Mouse (Mus musculus): ENCODE data around the gene Gpc6. TPM values are rescaled to one million over a fixed set of nuclear protein-coding genes. Genes with fewer than 3 reads are reported as not detected.

Gpc6 gene
- polyA plus RNA-seq, 1 experiment from 2014 or later = 86.1 TPM

- Histone ChIP-seq H3K36me3 (ENCODE audit: control insufficient read depth, insufficient read depth, low read length) (no peaks in the 10 kb centered on the region), H3K9me3 (ENCODE audit: control insufficient read depth, low read depth, low read length) (no peaks in the 10 kb centered on the region), H3K27me3 (ENCODE audit: control insufficient read depth, insufficient read depth, low read length) (no peaks in the 10 kb centered on the region), H3K4me2 (replicated peaks; ENCODE audit: low read depth, low read length) (no peak overlapping the region), H3K27ac (ENCODE audit: low read length) (no peak overlapping the region), H3K9ac (replicated peaks; ENCODE audit: low read depth, low read length) (no peak overlapping the region), H3K4me1 (ENCODE audit: control insufficient read depth, insufficient read depth, low read length) (0 out of 2 replicates have a peak, but pooled peaks cover 3% of the 10 kb centered on the region), H3K4me3 (ENCODE audit: low read depth, low read length) (no peak overlapping the region)
- no peak for ATAC-seq (ENCODE audit: insufficient number of reproducible peaks, insufficient read depth, low FRiP score, low read depth)
- 41% methylated on average over 3 of the region's 3 CpGs for WGBS
Observed at GRCm38 (mm10) chr14:117013554-117014117, 88.5 kb downstream of the Gpc6 start.

- H3K27me3 ChIP-seq (ENCODE audit: control insufficient read depth, insufficient read depth, low read length) = no peaks in the 10 kb centered on the region
- 0 out of 2 replicates have a peak, but pooled peaks cover 3% of the 10 kb centered on the region for H3K4me1 ChIP-seq (ENCODE audit: control insufficient read depth, insufficient read depth, low read length)
- no peak overlapping the region for H3K27ac ChIP-seq (ENCODE audit: low read length)
- no peaks in the 10 kb centered on the region for H3K9me3 ChIP-seq (ENCODE audit: control insufficient read depth, low read depth, low read length)
- no peak for ATAC-seq (ENCODE audit: insufficient number of reproducible peaks, insufficient read depth, low FRiP score, low read depth)
- no peak overlapping the region for H3K9ac ChIP-seq (replicated peaks; ENCODE audit: low read depth, low read length)
- H3K36me3 ChIP-seq (ENCODE audit: control insufficient read depth, insufficient read depth, low read length) = no peaks in the 10 kb centered on the region
- no peak overlapping the region for H3K4me2 ChIP-seq (replicated peaks; ENCODE audit: low read depth, low read length)
- 50% methylated on average over 4 of the region's 4 CpGs for WGBS
- no peak overlapping the region for H3K4me3 ChIP-seq (ENCODE audit: low read depth, low read length)
Observed at GRCm38 (mm10) chr14:117015333-117015922, 90.3 kb downstream of the Gpc6 start.

- Histone ChIP-seq H3K27me3 (ENCODE audit: control insufficient read depth, insufficient read depth, low read length) (no peaks in the 10 kb centered on the region), H3K4me2 (replicated peaks; ENCODE audit: low read depth, low read length) (no peak overlapping the region), H3K4me3 (ENCODE audit: low read depth, low read length) (no peak overlapping the region), H3K9ac (replicated peaks; ENCODE audit: low read depth, low read length) (no peak overlapping the region), H3K27ac (ENCODE audit: low read length) (no peak overlapping the region), H3K4me1 (ENCODE audit: control insufficient read depth, insufficient read depth, low read length) (no peaks in the 10 kb centered on the region), H3K36me3 (ENCODE audit: control insufficient read depth, insufficient read depth, low read length) (no peaks in the 10 kb centered on the region), H3K9me3 (ENCODE audit: control insufficient read depth, low read depth, low read length) (no peaks in the 10 kb centered on the region)
- 53% methylated on average over 5 of the region's 5 CpGs for WGBS
- no peak for ATAC-seq (ENCODE audit: insufficient number of reproducible peaks, insufficient read depth, low FRiP score, low read depth)
Observed at GRCm38 (mm10) chr14:117022180-117022799, 97.2 kb downstream of the Gpc6 start.

GRCm38 (mm10) chr14:117034146-117034545 lies 109.0 kb downstream of the Gpc6 start:
- Histone ChIP-seq H3K4me1 (ENCODE audit: control insufficient read depth, insufficient read depth, low read length) (no peaks in the 10 kb centered on the region), H3K9ac (replicated peaks; ENCODE audit: low read depth, low read length) (no peak overlapping the region), H3K4me3 (ENCODE audit: low read depth, low read length) (no peak overlapping the region), H3K4me2 (replicated peaks; ENCODE audit: low read depth, low read length) (no peak overlapping the region), H3K27ac (ENCODE audit: low read length) (no peak overlapping the region), H3K27me3 (ENCODE audit: control insufficient read depth, insufficient read depth, low read length) (no peaks in the 10 kb centered on the region), H3K36me3 (ENCODE audit: control insufficient read depth, insufficient read depth, low read length) (no peaks in the 10 kb centered on the region), H3K9me3 (ENCODE audit: control insufficient read depth, low read depth, low read length) (no peaks in the 10 kb centered on the region)
- no peak for ATAC-seq (ENCODE audit: insufficient number of reproducible peaks, insufficient read depth, low FRiP score, low read depth)
- 87% methylated on average over 4 of the region's 4 CpGs for WGBS

GRCm38 (mm10) chr14:117041017-117041416 lies 115.9 kb downstream of the Gpc6 start:
- no peaks in the 10 kb centered on the region for H3K4me1 ChIP-seq (ENCODE audit: control insufficient read depth, insufficient read depth, low read length)
- no peaks in the 10 kb centered on the region for H3K36me3 ChIP-seq (ENCODE audit: control insufficient read depth, insufficient read depth, low read length)
- H3K4me3 ChIP-seq (ENCODE audit: low read depth, low read length) = no peak overlapping the region
- WGBS = 86% methylated on average over 5 of the region's 5 CpGs
- H3K9ac ChIP-seq (replicated peaks; ENCODE audit: low read depth, low read length) = no peak overlapping the region
- H3K9me3 ChIP-seq (ENCODE audit: control insufficient read depth, low read depth, low read length) = no peaks in the 10 kb centered on the region
- ATAC-seq (ENCODE audit: insufficient number of reproducible peaks, insufficient read depth, low FRiP score, low read depth) = no peak
- no peak overlapping the region for H3K4me2 ChIP-seq (replicated peaks; ENCODE audit: low read depth, low read length)
- no peak overlapping the region for H3K27ac ChIP-seq (ENCODE audit: low read length)
- H3K27me3 ChIP-seq (ENCODE audit: control insufficient read depth, insufficient read depth, low read length) = no peaks in the 10 kb centered on the region

- Histone ChIP-seq H3K4me2 (replicated peaks; ENCODE audit: low read depth, low read length) (no peak overlapping the region), H3K9me3 (ENCODE audit: control insufficient read depth, low read depth, low read length) (no peaks in the 10 kb centered on the region), H3K36me3 (ENCODE audit: control insufficient read depth, insufficient read depth, low read length) (no peaks in the 10 kb centered on the region), H3K27me3 (ENCODE audit: control insufficient read depth, insufficient read depth, low read length) (no peaks in the 10 kb centered on the region), H3K9ac (replicated peaks; ENCODE audit: low read depth, low read length) (no peak overlapping the region), H3K4me3 (ENCODE audit: low read depth, low read length) (no peak overlapping the region), H3K27ac (ENCODE audit: low read length) (no peak overlapping the region), H3K4me1 (ENCODE audit: control insufficient read depth, insufficient read depth, low read length) (no peaks in the 10 kb centered on the region)
- WGBS = 41% methylated on average over 2 of the region's 2 CpGs
- ATAC-seq (ENCODE audit: insufficient number of reproducible peaks, insufficient read depth, low FRiP score, low read depth) = no peak
Observed at GRCm38 (mm10) chr14:117048951-117049350, 123.8 kb downstream of the Gpc6 start.

- WGBS = 74% methylated on average over 8 of the region's 8 CpGs
- ATAC-seq (ENCODE audit: insufficient number of reproducible peaks, insufficient read depth, low FRiP score, low read depth) = no peak
- H3K27ac ChIP-seq (ENCODE audit: low read length) = no peak overlapping the region
Observed at GRCm38 (mm10) chr14:117050877-117051276, 125.8 kb downstream of the Gpc6 start.

GRCm38 (mm10) chr14:117053361-117053760 lies 128.2 kb downstream of the Gpc6 start:
- Histone ChIP-seq H3K27ac (ENCODE audit: low read length) (no peak overlapping the region), H3K27me3 (ENCODE audit: control insufficient read depth, insufficient read depth, low read length) (no peaks in the 10 kb centered on the region), H3K36me3 (ENCODE audit: control insufficient read depth, insufficient read depth, low read length) (no peaks in the 10 kb centered on the region), H3K9ac (replicated peaks; ENCODE audit: low read depth, low read length) (no peak overlapping the region), H3K4me1 (ENCODE audit: control insufficient read depth, insufficient read depth, low read length) (no peaks in the 10 kb centered on the region), H3K4me2 (replicated peaks; ENCODE audit: low read depth, low read length) (no peak overlapping the region), H3K4me3 (ENCODE audit: low read depth, low read length) (no peak overlapping the region), H3K9me3 (ENCODE audit: control insufficient read depth, low read depth, low read length) (no peaks in the 10 kb centered on the region)
- WGBS = 80% methylated on average over 6 of the region's 6 CpGs
- ATAC-seq (ENCODE audit: insufficient number of reproducible peaks, insufficient read depth, low FRiP score, low read depth) = no peak

More at GRCm38 (mm10) chr14:117050877-117051276, 125.8 kb downstream of the Gpc6 start:
- Histone ChIP-seq H3K4me3 (ENCODE audit: low read depth, low read length) (no peak overlapping the region), H3K36me3 (ENCODE audit: control insufficient read depth, insufficient read depth, low read length) (no peaks in the 10 kb centered on the region), H3K4me1 (ENCODE audit: control insufficient read depth, insufficient read depth, low read length) (no peaks in the 10 kb centered on the region), H3K4me2 (replicated peaks; ENCODE audit: low read depth, low read length) (no peak overlapping the region), H3K9me3 (ENCODE audit: control insufficient read depth, low read depth, low read length) (no peaks in the 10 kb centered on the region), H3K27me3 (ENCODE audit: control insufficient read depth, insufficient read depth, low read length) (no peaks in the 10 kb centered on the region), H3K9ac (replicated peaks; ENCODE audit: low read depth, low read length) (no peak overlapping the region)

Data from stomach, embryonic 14.5 days (tissue).